Mouse (Mus musculus) myocyte (in vitro differentiated cells): ENCODE results near the gene Gm20431.

Experiments used
- TCF12 ChIP-seq: IDR thresholded peaks from one replicate; pipeline ENCODE4 v1.6.1; 2011; ENCODE audit warnings: mild to moderate bottlenecking, control low read depth; ENCODE audit not compliant: poor library complexity, insufficient read depth, severe bottlenecking
- USF1 ChIP-seq: IDR thresholded peaks from one replicate; pipeline ENCODE4 v1.6.1; 2011; ENCODE audit warnings: low read depth, mild to moderate bottlenecking, control low read depth, moderate library complexity

- TF ChIP-seq TCF12 (no peak), USF1 (no peak)
Observed at GRCm38 (mm10) chr2:167569934-167570651, 91.2 kb downstream of the Gm20431 start.
